Mouse (Mus musculus): ENCODE data around the gene Cyp20a1. TPM values are rescaled to one million over a fixed set of nuclear protein-coding genes. Genes with fewer than 3 reads are reported as not detected.
A peak's percentile ranks its signal among the peaks of the same experiment; 100 is the strongest.

Gene Cyp20a1
- polyA plus RNA-seq (2016; fragmentation: Nextera tagmentation; extraction: Ambion mirVana) = 20.6 and 21.8 TPM in 2 replicates

GRCm38 (mm10) chr1:60342808-60343629 is at the start of gene Cyp20a1:
Cyp20a1 (plus strand) TSS chr1:60343323.
- peak; percentile 98 for ATAC-seq (ENCODE audit: insufficient number of reproducible peaks, insufficient read depth, low FRiP score, low TSS enrichment)
- Histone ChIP-seq H3K9me3 (no peaks in the 10 kb centered on the region), H3K4me3 (peak within 1 kb of the TSS; percentile 68), H3K27me3 (no peaks in the 10 kb centered on the region), H3K4me2 (replicated peaks) (peak within 1 kb of the TSS; percentile 68), H3K36me3 (0 out of 2 replicates have a peak, but pooled peaks cover 4% of the 10 kb centered on the region), H3K27ac (peak within 1 kb of the TSS; percentile 94), H3K9ac (peak within 1 kb of the TSS; percentile 66), H3K4me1 (0 out of 2 replicates have a peak, but pooled peaks cover 7% of the 10 kb centered on the region)
- WGBS = under 1% methylated on average over 60 of the region's 60 CpGs

GRCm38 (mm10) chr1:60293921-60294320 is 49.2 kb upstream of the Cyp20a1 start:
- ATAC-seq (ENCODE audit: insufficient number of reproducible peaks, insufficient read depth, low FRiP score, low TSS enrichment) = no peak
- Histone ChIP-seq H3K4me1 (no peaks in the 10 kb centered on the region), H3K27ac (no peak overlapping the region), H3K9ac (no peak overlapping the region), H3K27me3 (no peaks in the 10 kb centered on the region), H3K4me3 (no peak overlapping the region), H3K9me3 (no peaks in the 10 kb centered on the region), H3K36me3 (peaks cover 17% of the 10 kb centered on the region), H3K4me2 (replicated peaks) (no peak overlapping the region)
- 80% methylated on average over 1 of the region's 1 CpGs for WGBS

GRCm38 (mm10) chr1:60343630-60344455 is 720 bp downstream of the Cyp20a1 start:
- Histone ChIP-seq H3K4me1 (0 out of 2 replicates have a peak, but pooled peaks cover 7% of the 10 kb centered on the region), H3K36me3 (0 out of 2 replicates have a peak, but pooled peaks cover 4% of the 10 kb centered on the region), H3K9me3 (no peaks in the 10 kb centered on the region), H3K9ac (peak overlapping the region; percentile 66), H3K27ac (peak overlapping the region; percentile 94), H3K27me3 (no peaks in the 10 kb centered on the region), H3K4me3 (peak overlapping the region; percentile 68), H3K4me2 (replicated peaks) (peak overlapping the region; percentile 68)
- 16% methylated on average over 14 of the region's 14 CpGs for WGBS
- ATAC-seq (ENCODE audit: insufficient number of reproducible peaks, insufficient read depth, low FRiP score, low TSS enrichment) = 0 out of 2 replicates have a peak, but pooled peaks have one; percentile 5

DNA sequence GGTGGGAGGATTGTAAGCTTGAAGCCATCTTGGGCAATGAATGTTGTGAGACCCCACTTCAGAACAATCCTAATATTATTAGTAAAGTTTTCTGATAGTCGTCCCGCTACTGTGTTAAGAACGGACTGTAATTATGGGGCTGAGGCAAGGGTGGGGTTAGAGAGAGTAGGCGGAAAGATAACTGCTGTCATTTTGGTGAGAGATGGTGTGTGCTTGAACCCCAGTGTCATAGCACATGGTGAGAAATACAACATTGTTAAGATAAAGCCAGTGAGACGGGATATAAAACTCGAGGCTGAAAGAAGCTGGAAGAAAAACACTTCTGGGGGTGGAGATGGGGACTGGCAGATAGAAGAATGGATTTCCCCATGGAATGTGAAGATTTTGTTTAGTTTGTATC is 1.5 kb downstream of the Cyp20a1 start:
- Histone ChIP-seq H3K4me2 (replicated peaks) (no peak overlapping the region), H3K4me3 (no peak overlapping the region), H3K9ac (no peak overlapping the region), H3K36me3 (no peaks in the 10 kb centered on the region), H3K27me3 (no peaks in the 10 kb centered on the region), H3K9me3 (peaks cover 5% of the 10 kb centered on the region; the same call in 1 of the 2 replicates), H3K27ac (no peak overlapping the region), H3K4me1 (0 out of 2 replicates have a peak, but pooled peaks cover 7% of the 10 kb centered on the region)
- WGBS = 90% methylated on average over 6 of the region's 6 CpGs
- no peak for ATAC-seq (ENCODE audit: insufficient number of reproducible peaks, insufficient read depth, low FRiP score, low TSS enrichment)

DNA sequence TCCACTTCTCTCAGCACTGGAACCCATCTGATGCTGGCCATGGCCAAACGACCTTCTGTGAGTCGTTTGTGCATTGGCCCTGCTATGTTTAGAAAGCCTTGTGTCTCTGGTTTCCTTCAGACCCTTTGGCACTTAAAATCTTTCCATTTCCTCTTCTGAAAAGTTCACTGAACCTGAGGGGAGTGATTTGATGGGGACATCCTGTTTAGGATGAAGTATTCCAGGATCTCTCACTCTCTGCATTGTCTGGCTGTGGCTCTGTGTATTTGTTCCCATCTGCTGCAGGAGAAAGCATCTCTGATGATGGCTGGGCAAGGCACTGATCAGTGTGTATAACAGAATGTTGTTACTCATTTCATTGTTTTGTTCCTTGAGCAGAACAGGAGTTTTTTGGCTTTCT is 2.6 kb downstream of the Cyp20a1 start:
- no peak for ATAC-seq (ENCODE audit: insufficient number of reproducible peaks, insufficient read depth, low FRiP score, low TSS enrichment)
- H3K27ac ChIP-seq = no peak overlapping the region
- WGBS = 88% methylated on average over 2 of the region's 2 CpGs
- H3K27me3 ChIP-seq = no peaks in the 10 kb centered on the region
- peaks cover 9% of the 10 kb centered on the region; the same call in 1 of the 2 replicates for H3K9me3 ChIP-seq
- H3K4me3 ChIP-seq = no peak overlapping the region
- no peak overlapping the region for H3K4me2 ChIP-seq (replicated peaks)
- H3K36me3 ChIP-seq = no peaks in the 10 kb centered on the region
- H3K9ac ChIP-seq = no peak overlapping the region
- H3K4me1 ChIP-seq = 0 out of 2 replicates have a peak, but pooled peaks cover 7% of the 10 kb centered on the region

- Histone ChIP-seq H3K9me3 (peaks cover 9% of the 10 kb centered on the region; the same call in 1 of the 2 replicates), H3K4me1 (no peaks in the 10 kb centered on the region), H3K4me2 (replicated peaks) (no peak overlapping the region), H3K9ac (no peak overlapping the region), H3K36me3 (peaks cover 14% of the 10 kb centered on the region), H3K27me3 (no peaks in the 10 kb centered on the region), H3K4me3 (no peak overlapping the region), H3K27ac (no peak overlapping the region)
- WGBS = 86% methylated on average over 5 of the region's 5 CpGs
- ATAC-seq (ENCODE audit: insufficient number of reproducible peaks, insufficient read depth, low FRiP score, low TSS enrichment) = no peak
Measured at GRCm38 (mm10) chr1:60352786-60353185, 9.7 kb downstream of the Cyp20a1 start.

GRCm38 (mm10) chr1:60361626-60362025 is 18.5 kb downstream of the Cyp20a1 start:
- WGBS = 97% methylated on average over 1 of the region's 1 CpGs
- ATAC-seq (ENCODE audit: insufficient number of reproducible peaks, insufficient read depth, low FRiP score, low TSS enrichment) = no peak
- H3K9ac ChIP-seq = no peak overlapping the region
- H3K27me3 ChIP-seq = no peaks in the 10 kb centered on the region
- no peak overlapping the region for H3K27ac ChIP-seq
- H3K9me3 ChIP-seq = no peaks in the 10 kb centered on the region
- no peak overlapping the region for H3K4me3 ChIP-seq
- 0 out of 2 replicates have a peak, but pooled peaks cover 6% of the 10 kb centered on the region for H3K36me3 ChIP-seq
- H3K4me1 ChIP-seq = no peaks in the 10 kb centered on the region
- H3K4me2 ChIP-seq (replicated peaks) = no peak overlapping the region

DNA sequence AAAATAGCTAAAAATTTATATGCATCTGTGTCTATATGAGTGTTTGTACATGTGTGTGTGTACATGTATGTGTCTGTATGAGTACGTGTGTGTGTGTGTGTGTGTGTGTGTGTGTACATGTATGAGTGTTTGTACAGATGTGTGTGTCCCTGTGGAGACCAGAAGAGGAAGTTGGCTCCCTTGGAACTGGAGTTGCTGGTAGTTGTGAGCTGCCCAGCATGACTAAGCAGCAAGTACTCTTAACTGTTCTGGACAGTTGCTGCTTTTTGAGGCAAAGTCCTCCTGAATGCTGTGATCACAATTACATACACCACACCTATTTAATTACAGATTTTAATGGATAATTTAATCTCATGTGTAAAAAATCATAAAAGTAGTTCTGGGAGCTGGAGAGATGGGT is 33.4 kb downstream of the Cyp20a1 start:
- H3K36me3 ChIP-seq = peaks cover 15% of the 10 kb centered on the region
- H3K27me3 ChIP-seq = no peaks in the 10 kb centered on the region
- WGBS = 78% methylated on average over 1 of the region's 1 CpGs
- H3K4me3 ChIP-seq = no peak overlapping the region
- H3K4me2 ChIP-seq (replicated peaks) = no peak overlapping the region
- ATAC-seq (ENCODE audit: insufficient number of reproducible peaks, insufficient read depth, low FRiP score, low TSS enrichment) = no peak
- no peaks in the 10 kb centered on the region for H3K4me1 ChIP-seq
- H3K27ac ChIP-seq = no peak overlapping the region
- no peak overlapping the region for H3K9ac ChIP-seq
- H3K9me3 ChIP-seq = no peaks in the 10 kb centered on the region

DNA sequence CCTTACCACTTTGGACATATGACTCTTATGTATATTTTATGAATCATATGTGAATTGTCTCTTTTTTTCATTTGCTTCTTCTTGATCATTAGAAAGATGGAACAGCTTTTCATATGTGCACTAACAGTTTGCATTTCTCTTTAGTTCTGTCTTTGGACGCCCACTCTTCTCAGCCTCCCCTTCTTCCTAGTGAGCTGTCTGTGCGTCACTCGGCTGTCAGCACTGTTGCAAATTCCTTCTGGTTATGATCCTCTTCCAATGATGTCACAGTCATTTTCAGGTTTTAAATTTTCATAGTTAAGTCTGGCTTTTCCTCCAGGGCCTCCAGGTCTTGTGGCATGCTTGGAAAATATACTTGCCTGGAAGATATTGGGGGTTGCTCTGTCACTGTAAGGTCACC is 38.8 kb downstream of the Cyp20a1 start:
- H3K4me2 ChIP-seq (replicated peaks) = no peak overlapping the region
- H3K4me3 ChIP-seq = no peak overlapping the region
- H3K27ac ChIP-seq = no peak overlapping the region
- no peaks in the 10 kb centered on the region for H3K27me3 ChIP-seq
- WGBS = 96% methylated on average over 3 of the region's 3 CpGs
- ATAC-seq (ENCODE audit: insufficient number of reproducible peaks, insufficient read depth, low FRiP score, low TSS enrichment) = no peak
- no peaks in the 10 kb centered on the region for H3K9me3 ChIP-seq
- H3K36me3 ChIP-seq = peaks cover 16% of the 10 kb centered on the region; the same call in 1 of the 2 replicates
- no peak overlapping the region for H3K9ac ChIP-seq
- no peaks in the 10 kb centered on the region for H3K4me1 ChIP-seq

- H3K9ac ChIP-seq = no peak overlapping the region
- no peak for ATAC-seq (ENCODE audit: insufficient number of reproducible peaks, insufficient read depth, low FRiP score, low TSS enrichment)
- H3K4me2 ChIP-seq (replicated peaks) = no peak overlapping the region
- 94% methylated on average over 1 of the region's 1 CpGs for WGBS
- no peaks in the 10 kb centered on the region for H3K9me3 ChIP-seq
- no peaks in the 10 kb centered on the region for H3K36me3 ChIP-seq
- peaks cover 2% of the 10 kb centered on the region; the same call in 1 of the 2 replicates for H3K4me1 ChIP-seq
- H3K27me3 ChIP-seq = no peaks in the 10 kb centered on the region
- no peak overlapping the region for H3K27ac ChIP-seq
- H3K4me3 ChIP-seq = no peak overlapping the region
Measured at GRCm38 (mm10) chr1:60404848-60405247, 61.7 kb downstream of the Cyp20a1 start.

DNA sequence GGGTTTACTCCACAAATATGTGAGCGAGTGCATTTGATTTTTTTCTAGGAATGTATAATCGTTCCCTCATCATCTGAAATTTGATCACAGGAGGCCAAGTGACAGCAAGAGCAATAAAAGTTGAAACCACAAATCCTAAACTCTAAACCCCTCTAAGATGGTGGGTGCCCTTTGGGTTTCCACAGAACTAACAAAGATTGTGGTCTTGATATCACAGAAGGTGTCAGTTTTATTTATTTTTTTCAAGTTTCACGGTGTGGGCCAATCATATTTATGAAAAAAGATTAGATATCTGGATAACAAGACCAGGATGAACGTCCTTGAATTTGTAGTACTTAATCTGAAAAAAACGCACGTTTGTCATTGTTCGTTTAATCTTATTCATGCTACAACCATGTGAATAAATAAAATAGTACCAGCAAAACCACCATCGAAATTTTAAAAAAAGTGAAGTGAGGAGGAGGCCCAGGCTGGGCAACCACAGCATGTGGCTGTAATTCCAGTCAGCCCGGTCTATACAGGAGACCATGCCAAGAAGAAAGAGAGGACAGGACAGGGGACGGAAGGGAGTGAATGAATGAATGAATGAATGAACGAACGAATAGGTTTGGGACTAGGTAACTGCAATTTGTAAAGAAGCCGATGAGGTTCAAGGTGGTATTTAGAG is 65.5 kb downstream of the Cyp20a1 start:
- Histone ChIP-seq H3K4me3 (peak overlapping the region; percentile 94), H3K27me3 (no peaks in the 10 kb centered on the region), H3K4me2 (replicated peaks) (peak overlapping the region; percentile 60), H3K9ac (peak overlapping the region; percentile 92), H3K9me3 (no peaks in the 10 kb centered on the region), H3K27ac (peak overlapping the region; percentile 96), H3K4me1 (peaks cover 10% of the 10 kb centered on the region), H3K36me3 (no peaks in the 10 kb centered on the region)
- WGBS = 12% methylated on average over 13 of the region's 13 CpGs
- ATAC-seq (ENCODE audit: insufficient number of reproducible peaks, insufficient read depth, low FRiP score, low TSS enrichment) = peak; percentile 49; the same call in 1 of the 2 replicates

Measured in embryonic facial prominence, embryonic 12.5 days (tissue).